Mouse (Mus musculus) mouse embryonic stem cell (cell line): Measurements from ENCODE around the gene Cx3cr1.

Experiments
- in situ Hi-C, 2 experiments: fragments of 300-500 bp; cut with MboI; formaldehyde crosslinking; loops; 1 replicate in 1 of 2; 3 replicates in 1 of 2; pipeline ENCODE4 v1.14.3; 2019 to 2020; ENCODE audit warnings: low sequenced_read_pairs in 2 of 2, low pct_unique_long_range_greater_than_20kb in 1 of 2, mixed read lengths in 1 of 2; ENCODE audit not compliant: unreplicated experiment in 1 of 2

Gene Cx3cr1

GRCm38 (mm10) chr9:119970763-119971656, 98.7 kb downstream of the Cx3cr1 start:
- in situ Hi-C loops, result no loop called here

GRCm38 (mm10) chr9:119970221-119970620, 99.5 kb downstream of the Cx3cr1 start:
- in situ Hi-C loops, result no loop called here

GRCm38 (mm10) chr9:119969811-119970210, 99.9 kb downstream of the Cx3cr1 start:
- in situ Hi-C loops, result no loop called here

- in situ Hi-C loops, result no loop called here
These were observed 103.3 kb downstream of the Cx3cr1 start for GRCm38 (mm10) chr9:119966221-119966910.

GRCm38 (mm10) chr9:119965186-119965585, 104.5 kb downstream of the Cx3cr1 start:
- in situ Hi-C loops, result no loop called here

GRCm38 (mm10) chr9:119964206-119964605, 105.5 kb downstream of the Cx3cr1 start:
- in situ Hi-C loops, result no loop called here

- in situ Hi-C loops, result no loop called here
These were observed 106.6 kb downstream of the Cx3cr1 start for GRCm38 (mm10) chr9:119962987-119963667.

- in situ Hi-C loops, result no loop called here
These were observed 107.5 kb downstream of the Cx3cr1 start for GRCm38 (mm10) chr9:119962216-119962615.

- in situ Hi-C loops, result no loop called here
These were observed 110.8 kb downstream of the Cx3cr1 start for GRCm38 (mm10) chr9:119958835-119959234.

GRCm38 (mm10) chr9:119951388-119951787, 118.3 kb downstream of the Cx3cr1 start:
- in situ Hi-C loops, result no loop called here

GRCm38 (mm10) chr9:119950434-119950833, 119.2 kb downstream of the Cx3cr1 start:
- in situ Hi-C loops, result no loop called here

GRCm38 (mm10) chr9:119948804-119949203, 120.9 kb downstream of the Cx3cr1 start:
- in situ Hi-C loops, result no loop called here

- in situ Hi-C loops, result no loop called here
These were observed 124.3 kb downstream of the Cx3cr1 start for GRCm38 (mm10) chr9:119945173-119945900.

- in situ Hi-C loops, result no loop called here
These were observed 126.4 kb downstream of the Cx3cr1 start for GRCm38 (mm10) chr9:119943326-119943725.

GRCm38 (mm10) chr9:119941861-119942260, 127.8 kb downstream of the Cx3cr1 start:
- in situ Hi-C loops, result no loop called here

GRCm38 (mm10) chr9:119941407-119941806, 128.3 kb downstream of the Cx3cr1 start:
- in situ Hi-C loops, result no loop called here

- in situ Hi-C loops, result no loop called here
These were observed 130.0 kb downstream of the Cx3cr1 start for GRCm38 (mm10) chr9:119939646-119940045.

GRCm38 (mm10) chr9:119938496-119938895, 131.2 kb downstream of the Cx3cr1 start:
- in situ Hi-C loops, result no loop called here
